Mouse (Mus musculus) kidney, embryonic 16.5 days (tissue): Measurements from ENCODE around the gene Osbpl3. TPM values are rescaled to one million over a fixed set of nuclear protein-coding genes. Genes with fewer than 3 reads are reported as not detected.

Experiments
- ATAC-seq: fragments of 200-750 bp; cut with Nextera tagmentation; 2 replicates; pipeline ENCODE4 v1.8.0; 2017; ENCODE audit warnings: moderate TSS enrichment; ENCODE audit not compliant: low FRiP score, low TSS enrichment
- H3K27ac ChIP-seq: fragments of 300-500 bp; sonication (generic); 2 replicates; pipeline ENCODE4 v1.5.1; 2014; ENCODE audit warnings: low read length
- H3K27me3 ChIP-seq: fragments of 300-500 bp; sonication (generic); 2 replicates; pipeline ENCODE4 v1.6.1; 2014; ENCODE audit warnings: low read length, control low read depth, mixed read lengths; ENCODE audit not compliant: insufficient read depth
- H3K36me3 ChIP-seq: fragments of 300-500 bp; sonication (generic); 2 replicates; pipeline ENCODE4 v1.6.1; 2014; ENCODE audit warnings: low read length, control low read depth, mixed read lengths; ENCODE audit not compliant: insufficient read depth
- H3K4me1 ChIP-seq: fragments of 300-500 bp; sonication (generic); 2 replicates; pipeline ENCODE4 v1.6.1; 2014; ENCODE audit warnings: low read length, control low read depth, mixed read lengths; ENCODE audit not compliant: insufficient read depth
- H3K4me2 ChIP-seq: fragments of 300-500 bp; sonication (generic); replicated peaks from 2 replicates; pipeline ENCODE4 v1.6.1; 2014; ENCODE audit warnings: low read depth, low read length
- H3K4me3 ChIP-seq: fragments of 300-500 bp; sonication (generic); 2 replicates; pipeline ENCODE4 v1.5.1; 2014; ENCODE audit warnings: mild to moderate bottlenecking, low read length
- H3K9ac ChIP-seq: fragments of 300-500 bp; sonication (generic); replicated peaks from 2 replicates; pipeline ENCODE4 v1.6.1; 2014; ENCODE audit warnings: low read length
- H3K9me3 ChIP-seq: fragments of 300-500 bp; sonication (generic); 2 replicates; pipeline ENCODE4 v1.6.1; 2016; ENCODE audit warnings: low read length, control low read depth
- WGBS: fragments of 180-500 bp; shearing (Covaris S2); extraction: QIAGEN DNeasy Blood & Tissue Kit; methylation state at CpG from one replicate; pipeline ENCODE4 v1.1.7; 2014; 5-methylcytosine and 5-hydroxymethylcytosine counted together
- polyA plus RNA-seq: library from polyadenylated mRNA; unstranded; fragments of >200 nt; fragmentation: Nextera tagmentation; extraction: Ambion mirVana; gene quantifications from 2 replicates; pipeline ENCODE4 v1.2.1, GENCODE M21; 2015

Osbpl3 gene
- polyA plus RNA-seq, 1 experiment from 2014 or later, result 18.2 TPM

DNA sequence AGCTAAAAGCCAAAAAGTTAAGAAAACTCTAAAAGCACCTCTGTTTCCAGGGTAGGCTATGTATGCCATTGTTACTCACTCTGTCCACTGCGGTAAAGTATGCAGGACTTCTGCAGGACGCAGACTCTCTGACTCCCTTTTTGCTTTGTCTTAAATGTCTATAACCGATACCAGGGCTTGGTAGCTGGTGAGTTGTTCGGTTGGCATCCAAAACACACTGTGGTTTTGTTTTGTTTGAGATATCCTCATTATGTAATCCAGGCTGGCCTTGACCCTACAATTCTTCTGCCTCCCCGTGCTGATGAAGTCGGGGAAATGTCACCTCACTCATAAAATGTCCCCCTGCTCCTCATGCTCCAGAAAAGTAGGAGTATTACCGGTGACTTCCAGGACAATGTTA, 73.3 kb downstream of the Osbpl3 start:
- H3K9me3 ChIP-seq, result no peaks in the 10 kb centered on the region
- H3K4me2 ChIP-seq, result no peak overlapping the region
- H3K27me3 ChIP-seq, result no peaks in the 10 kb centered on the region
- H3K36me3 ChIP-seq, result no peaks in the 10 kb centered on the region
- 0 out of 2 replicates have a peak overlapping the region, but pooled peaks have one; percentile 79 for H3K27ac ChIP-seq
- ATAC-seq, result no peak
- no peak overlapping the region for H3K9ac ChIP-seq
- 76% methylated on average over 7 of the region's 7 CpGs for WGBS
- no peak overlapping the region for H3K4me3 ChIP-seq
- H3K4me1 ChIP-seq, result peaks cover 38% of the 10 kb centered on the region

DNA sequence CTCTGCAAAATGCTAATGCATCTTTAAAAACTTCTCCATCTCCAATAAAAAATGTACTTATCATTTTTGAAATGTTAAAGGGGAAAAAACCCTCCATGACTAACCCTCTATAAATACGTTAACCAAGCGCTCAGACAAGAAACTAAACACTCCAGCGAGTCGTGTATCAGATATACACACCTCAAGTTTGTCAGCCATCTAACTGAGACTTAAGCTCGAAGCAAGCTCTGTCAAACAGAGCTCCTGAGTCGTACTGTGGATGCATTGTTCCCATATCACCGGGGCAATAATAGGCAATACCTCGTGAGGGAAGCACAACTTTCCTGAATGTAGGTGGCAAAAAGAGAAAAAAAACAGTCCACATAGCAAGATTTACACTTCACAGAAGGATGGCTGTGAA, 73.8 kb downstream of the Osbpl3 start:
- Histone ChIP-seq H3K4me2 (peak overlapping the region; percentile 47), H3K27me3 (no peaks in the 10 kb centered on the region), H3K27ac (peak overlapping the region; percentile 79), H3K36me3 (no peaks in the 10 kb centered on the region), H3K9ac (peak overlapping the region; percentile 46; the same call in 1 of the 2 replicates), H3K9me3 (no peaks in the 10 kb centered on the region), H3K4me3 (peak overlapping the region; percentile 18), H3K4me1 (peaks cover 38% of the 10 kb centered on the region)
- no peak for ATAC-seq
- 26% methylated on average over 8 of the region's 8 CpGs for WGBS

DNA sequence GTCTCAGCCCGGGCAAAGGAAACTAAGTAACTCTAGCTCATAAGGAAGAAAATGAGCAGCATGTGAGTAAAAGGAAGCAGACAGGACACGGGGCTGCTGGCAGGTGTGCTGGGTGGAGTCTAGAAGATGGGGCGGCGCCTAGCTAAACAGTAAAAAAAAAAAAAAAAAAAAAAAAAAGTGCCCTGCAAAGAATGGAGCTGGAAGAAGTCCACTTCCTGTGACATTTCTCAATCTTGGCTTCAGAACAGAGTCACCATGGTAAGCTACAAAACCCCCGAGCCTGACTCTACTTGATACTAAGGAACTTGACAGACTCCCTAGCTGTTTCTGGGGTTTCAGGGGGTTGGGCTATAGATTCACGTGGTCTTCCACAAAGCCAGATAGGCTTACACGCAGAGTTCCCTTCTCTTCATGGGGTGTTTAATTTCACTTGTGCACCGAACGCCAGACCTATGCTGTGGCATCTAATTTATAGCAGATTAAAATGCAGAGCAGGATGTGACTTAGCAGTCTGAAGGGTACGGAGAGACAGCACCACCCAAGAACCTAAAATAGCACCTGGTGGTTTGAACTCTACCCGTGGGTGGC, 74.4 kb downstream of the Osbpl3 start:
- ATAC-seq, result peak; percentile 64; the same call in 1 of the 2 replicates
- Histone ChIP-seq H3K27me3 (no peaks in the 10 kb centered on the region), H3K9me3 (no peaks in the 10 kb centered on the region), H3K36me3 (no peaks in the 10 kb centered on the region), H3K9ac (peak overlapping the region; percentile 46; the same call in 1 of the 2 replicates), H3K4me3 (peak overlapping the region; percentile 18), H3K27ac (peak overlapping the region; percentile 79), H3K4me2 (peak overlapping the region; percentile 47), H3K4me1 (peaks cover 38% of the 10 kb centered on the region)
- 9% methylated on average over 11 of the region's 11 CpGs for WGBS

GRCm38 (mm10) chr6:50379740-50380139, 76.3 kb downstream of the Osbpl3 start:
- WGBS, result 83% methylated on average over 4 of the region's 4 CpGs
- ATAC-seq, result no peak

GRCm38 (mm10) chr6:50379136-50379535, 76.9 kb downstream of the Osbpl3 start:
- H3K27ac ChIP-seq, result no peak overlapping the region

More at GRCm38 (mm10) chr6:50379740-50380139, 76.3 kb downstream of the Osbpl3 start:
- H3K27ac ChIP-seq, result no peak overlapping the region
- H3K9ac ChIP-seq, result no peak overlapping the region
- no peak overlapping the region for H3K4me3 ChIP-seq
- no peak overlapping the region for H3K4me2 ChIP-seq
- no peaks in the 10 kb centered on the region for H3K36me3 ChIP-seq
- no peaks in the 10 kb centered on the region for H3K9me3 ChIP-seq
- H3K4me1 ChIP-seq, result peaks cover 33% of the 10 kb centered on the region
- no peaks in the 10 kb centered on the region for H3K27me3 ChIP-seq

DNA sequence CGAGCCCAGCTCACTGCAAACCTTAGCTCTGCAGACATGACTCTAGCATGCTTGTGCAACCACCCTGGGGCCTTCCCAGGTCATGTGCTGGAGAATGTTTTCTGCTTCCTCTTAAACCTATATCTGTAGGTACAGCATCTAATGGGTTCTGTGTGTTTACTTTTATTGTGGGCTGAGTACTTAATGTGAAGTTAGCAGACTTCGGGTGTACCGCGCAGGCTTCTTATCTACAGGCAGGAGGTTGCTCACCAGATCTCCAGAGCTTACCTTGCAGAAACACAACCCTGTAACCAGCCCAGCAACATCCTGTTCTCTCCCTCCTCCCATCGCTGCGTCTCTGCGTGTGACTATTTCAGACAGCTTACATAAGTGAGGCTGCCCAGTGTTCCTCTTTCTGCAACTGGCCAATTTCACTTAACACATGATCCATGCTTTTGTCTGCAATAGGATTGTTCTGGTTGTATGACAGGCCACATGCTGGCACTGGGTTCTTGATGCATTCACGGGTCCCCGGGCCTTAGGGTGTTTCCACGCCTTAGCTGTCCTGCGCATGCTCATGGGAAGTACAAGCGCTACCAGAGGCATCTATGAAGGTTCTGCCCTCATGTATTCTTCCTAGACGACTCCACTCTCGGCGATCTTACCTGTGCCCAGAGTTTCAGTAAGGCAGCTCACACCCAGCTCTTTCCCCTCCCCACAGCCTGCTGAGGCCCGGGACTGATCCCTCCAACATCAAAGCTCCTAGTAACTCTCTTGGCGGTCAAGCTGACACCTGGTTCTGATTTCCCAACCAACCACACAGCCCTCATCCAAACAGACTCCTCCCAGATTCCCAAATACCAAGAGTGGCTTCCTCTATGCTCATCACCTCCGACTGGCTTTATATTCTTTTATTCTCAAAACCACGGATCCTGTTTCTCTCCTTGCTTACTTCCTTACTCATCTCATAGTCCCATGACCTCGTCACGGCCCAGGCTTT, 78.0 kb downstream of the Osbpl3 start:
- Histone ChIP-seq H3K9me3 (no peaks in the 10 kb centered on the region), H3K36me3 (no peaks in the 10 kb centered on the region), H3K4me3 (no peak overlapping the region), H3K4me1 (peaks cover 38% of the 10 kb centered on the region), H3K4me2 (no peak overlapping the region), H3K27me3 (no peaks in the 10 kb centered on the region), H3K27ac (no peak overlapping the region; the same call in 1 of the 2 replicates), H3K9ac (no peak overlapping the region)
- WGBS, result 78% methylated on average over 21 of the region's 21 CpGs
- ATAC-seq, result no peak

More at GRCm38 (mm10) chr6:50379136-50379535, 76.9 kb downstream of the Osbpl3 start:
- H3K9me3 ChIP-seq, result no peaks in the 10 kb centered on the region
- no peaks in the 10 kb centered on the region for H3K27me3 ChIP-seq
- H3K4me1 ChIP-seq, result peaks cover 33% of the 10 kb centered on the region
- no peak overlapping the region for H3K4me2 ChIP-seq
- H3K4me3 ChIP-seq, result no peak overlapping the region
- H3K9ac ChIP-seq, result no peak overlapping the region
- 61% methylated on average over 5 of the region's 5 CpGs for WGBS
- no peaks in the 10 kb centered on the region for H3K36me3 ChIP-seq
- no peak for ATAC-seq

- ATAC-seq, result no peak
- H3K9me3 ChIP-seq, result no peaks in the 10 kb centered on the region
- H3K4me3 ChIP-seq, result no peak overlapping the region
- H3K9ac ChIP-seq, result no peak overlapping the region
- H3K27ac ChIP-seq, result no peak overlapping the region
- H3K4me2 ChIP-seq, result no peak overlapping the region
- H3K4me1 ChIP-seq, result peaks cover 29% of the 10 kb centered on the region
- no peaks in the 10 kb centered on the region for H3K27me3 ChIP-seq
- WGBS, result 95% methylated on average over 1 of the region's 1 CpGs
- H3K36me3 ChIP-seq, result no peaks in the 10 kb centered on the region
These were observed 79.3 kb downstream of the Osbpl3 start for GRCm38 (mm10) chr6:50376684-50377083.

- H3K4me3 ChIP-seq, result no peak overlapping the region
- peaks cover 9% of the 10 kb centered on the region for H3K4me1 ChIP-seq
- H3K9ac ChIP-seq, result no peak overlapping the region
- no peaks in the 10 kb centered on the region for H3K27me3 ChIP-seq
- ATAC-seq, result no peak
- WGBS, result 50% methylated on average over 5 of the region's 5 CpGs
- H3K4me2 ChIP-seq, result no peak overlapping the region
- H3K36me3 ChIP-seq, result peaks cover 3% of the 10 kb centered on the region; the same call in 1 of the 2 replicates
- no peaks in the 10 kb centered on the region for H3K9me3 ChIP-seq
- peak overlapping the region; percentile 6; the same call in 1 of the 2 replicates for H3K27ac ChIP-seq
These were observed 83.2 kb downstream of the Osbpl3 start for GRCm38 (mm10) chr6:50372516-50373424.

- Histone ChIP-seq H3K9ac (no peak overlapping the region), H3K27me3 (no peaks in the 10 kb centered on the region), H3K9me3 (no peaks in the 10 kb centered on the region), H3K4me2 (no peak overlapping the region), H3K4me3 (no peak overlapping the region), H3K36me3 (peaks cover 3% of the 10 kb centered on the region; the same call in 1 of the 2 replicates), H3K27ac (no peak overlapping the region), H3K4me1 (peaks cover 9% of the 10 kb centered on the region)
- ATAC-seq, result no peak
- WGBS, result 85% methylated on average over 8 of the region's 8 CpGs
These were observed 84.4 kb downstream of the Osbpl3 start for GRCm38 (mm10) chr6:50371501-50372086.
